Mouse (Mus musculus): ENCODE data around the gene Pde6h. TPM values are rescaled to one million over a fixed set of nuclear protein-coding genes. Genes with fewer than 3 reads are reported as not detected.

Pde6h gene
- polyA plus RNA-seq, 1 experiment from 2014 or later = not detected

GRCm38 (mm10) chr6:136915721-136916395 lies 7.8 kb upstream of the Pde6h start:
- Histone ChIP-seq H3K4me3 (no peak overlapping the region), H3K9ac (no peak overlapping the region), H3K36me3 (replicated peaks) (no peaks in the 10 kb centered on the region), H3K4me1 (peaks cover 7% of the 10 kb centered on the region; the same call in 1 of the 2 replicates), H3K9me3 (no peaks in the 10 kb centered on the region), H3K27ac (no peak overlapping the region), H3K27me3 (replicated peaks) (no peaks in the 10 kb centered on the region), H3K4me2 (no peak overlapping the region)
- no peak for ATAC-seq (replicated peaks)
- 88% methylated on average over 8 of the region's 8 CpGs for WGBS

GRCm38 (mm10) chr6:136917885-136918284 lies 5.7 kb upstream of the Pde6h start:
- H3K9me3 ChIP-seq = no peaks in the 10 kb centered on the region
- no peak overlapping the region for H3K4me2 ChIP-seq
- H3K4me1 ChIP-seq = peaks cover 7% of the 10 kb centered on the region; the same call in 1 of the 2 replicates
- no peak overlapping the region for H3K27ac ChIP-seq
- H3K4me3 ChIP-seq = no peak overlapping the region
- H3K27me3 ChIP-seq (replicated peaks) = no peaks in the 10 kb centered on the region
- ATAC-seq (replicated peaks) = no peak
- H3K9ac ChIP-seq = no peak overlapping the region
- no peaks in the 10 kb centered on the region for H3K36me3 ChIP-seq (replicated peaks)
- WGBS = 7% methylated on average over 2 of the region's 2 CpGs

DNA sequence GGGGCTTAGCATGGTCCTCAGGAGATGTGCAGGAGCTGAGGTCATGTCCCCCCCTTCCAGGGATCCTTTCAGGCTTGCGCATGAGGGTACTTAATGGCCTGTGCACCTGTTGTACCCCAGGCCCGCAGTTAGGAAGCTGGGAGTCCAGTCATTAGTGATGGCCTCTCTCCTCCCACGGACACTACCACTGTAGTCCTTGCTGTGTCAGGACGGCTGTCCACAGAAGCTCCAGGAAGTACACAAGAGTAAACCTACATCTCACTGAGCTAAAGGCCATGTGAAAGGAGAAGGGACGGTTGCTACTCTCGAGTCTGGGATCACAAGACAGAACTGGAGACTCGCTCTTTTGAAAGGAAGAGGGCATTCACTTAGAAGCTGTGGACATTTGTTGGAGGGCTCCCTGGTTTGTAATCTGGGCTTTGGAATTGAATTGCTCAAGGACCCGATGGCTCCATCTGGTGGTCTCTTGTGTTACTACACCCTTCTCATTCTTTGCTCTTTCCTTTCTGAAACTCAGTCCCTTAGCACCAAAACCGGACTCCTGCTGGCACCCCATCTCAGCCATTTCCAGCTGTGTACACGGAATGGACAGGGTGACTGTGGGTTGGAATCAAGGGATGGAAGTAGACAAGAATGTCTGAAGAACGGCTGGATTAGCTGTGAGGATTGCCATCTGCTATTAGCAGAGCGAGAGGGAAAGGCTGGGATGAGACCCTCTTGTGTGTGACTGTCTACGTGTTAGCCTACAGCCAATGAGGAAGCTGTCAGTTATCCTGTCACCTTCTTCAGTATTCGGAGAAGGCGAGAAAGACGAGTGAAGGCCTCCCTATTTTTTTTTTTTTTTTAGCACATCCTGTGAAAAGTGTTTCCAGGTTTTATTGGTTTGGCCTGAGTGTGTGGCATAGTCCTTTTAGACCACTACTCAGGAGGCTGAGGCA lies 3.0 kb upstream of the Pde6h start:
- Histone ChIP-seq H3K27me3 (replicated peaks) (no peaks in the 10 kb centered on the region), H3K27ac (no peak overlapping the region), H3K4me2 (no peak overlapping the region), H3K9me3 (no peaks in the 10 kb centered on the region), H3K9ac (no peak overlapping the region), H3K4me3 (no peak overlapping the region), H3K4me1 (no peaks in the 10 kb centered on the region), H3K36me3 (replicated peaks) (no peaks in the 10 kb centered on the region)
- 43% methylated on average over 16 of the region's 16 CpGs for WGBS
- no peak for ATAC-seq (replicated peaks)

GRCm38 (mm10) chr6:136921601-136922000 lies 2.0 kb upstream of the Pde6h start:
- H3K27me3 ChIP-seq (replicated peaks) = no peaks in the 10 kb centered on the region
- H3K27ac ChIP-seq = no peak overlapping the region
- H3K4me2 ChIP-seq = no peak overlapping the region
- no peak overlapping the region for H3K4me3 ChIP-seq
- H3K4me1 ChIP-seq = no peaks in the 10 kb centered on the region
- ATAC-seq (replicated peaks) = no peak
- no peaks in the 10 kb centered on the region for H3K36me3 ChIP-seq (replicated peaks)
- H3K9me3 ChIP-seq = no peaks in the 10 kb centered on the region
- 86% methylated on average over 7 of the region's 7 CpGs for WGBS
- H3K9ac ChIP-seq = no peak overlapping the region

GRCm38 (mm10) chr6:136922080-136922479 lies 1.6 kb upstream of the Pde6h start, which contains the start of gene Erp27:
Gene Erp27 (minus strand): TSS chr6:136922180.
- Histone ChIP-seq H3K27ac (no peak within 1 kb of the TSS), H3K9me3 (no peaks in the 10 kb centered on the region), H3K9ac (no peak within 1 kb of the TSS), H3K36me3 (replicated peaks) (no peaks in the 10 kb centered on the region), H3K27me3 (replicated peaks) (no peaks in the 10 kb centered on the region), H3K4me1 (no peaks in the 10 kb centered on the region), H3K4me3 (no peak within 1 kb of the TSS), H3K4me2 (no peak within 1 kb of the TSS)
- ATAC-seq (replicated peaks) = no peak
- 82% methylated on average over 5 of the region's 5 CpGs for WGBS

GRCm38 (mm10) chr6:136922871-136923270 lies 761 bp upstream of the Pde6h start:
- Histone ChIP-seq H3K9ac (no peak overlapping the region), H3K36me3 (replicated peaks) (no peaks in the 10 kb centered on the region), H3K4me3 (no peak overlapping the region), H3K27ac (no peak overlapping the region), H3K9me3 (no peaks in the 10 kb centered on the region), H3K4me1 (no peaks in the 10 kb centered on the region), H3K4me2 (no peak overlapping the region), H3K27me3 (replicated peaks) (no peaks in the 10 kb centered on the region)
- 91% methylated on average over 7 of the region's 7 CpGs for WGBS
- no peak for ATAC-seq (replicated peaks)

DNA sequence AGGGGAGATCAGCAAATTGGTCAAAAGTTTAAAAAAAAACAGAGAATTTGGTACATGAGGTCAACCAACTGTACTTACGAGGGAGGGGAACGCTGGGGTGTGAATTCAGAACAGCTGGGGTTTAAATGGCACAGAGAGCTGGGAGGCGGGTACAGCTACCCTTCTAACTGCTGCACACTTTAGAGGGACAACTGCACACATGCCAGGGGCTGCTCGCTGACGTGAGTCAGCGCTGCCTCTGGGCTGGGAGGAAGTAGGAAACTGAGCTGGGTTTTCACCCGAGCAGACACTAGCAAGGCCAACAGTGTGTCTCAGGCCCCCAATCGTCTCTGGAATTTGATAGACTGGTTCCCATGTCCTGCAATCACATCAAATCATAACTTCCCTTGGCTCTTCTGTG lies 1.4 kb downstream of the Pde6h start:
- Histone ChIP-seq H3K27me3 (replicated peaks) (no peaks in the 10 kb centered on the region), H3K36me3 (replicated peaks) (no peaks in the 10 kb centered on the region), H3K27ac (no peak overlapping the region), H3K4me1 (no peaks in the 10 kb centered on the region), H3K9me3 (no peaks in the 10 kb centered on the region), H3K4me2 (no peak overlapping the region), H3K9ac (no peak overlapping the region), H3K4me3 (no peak overlapping the region)
- WGBS = 83% methylated on average over 8 of the region's 8 CpGs
- no peak for ATAC-seq (replicated peaks)

DNA sequence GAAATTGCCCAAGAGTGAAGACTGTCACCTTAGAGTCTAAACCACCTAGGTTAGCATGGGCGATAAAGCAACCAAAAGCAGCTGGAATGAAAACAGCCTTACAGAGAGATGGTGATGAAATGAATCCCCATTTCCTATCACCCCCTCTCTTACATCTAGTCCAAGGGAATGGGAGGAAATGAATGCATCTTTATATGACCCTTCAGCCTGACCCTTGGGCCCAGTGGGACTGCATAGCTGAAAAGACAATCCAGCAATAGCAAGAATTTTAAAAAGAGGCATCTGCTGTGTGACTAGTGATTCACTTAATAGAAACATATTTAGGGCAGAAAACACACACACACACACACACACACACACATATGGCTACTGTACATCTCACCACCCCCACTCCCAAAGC lies 4.0 kb downstream of the Pde6h start:
- no peaks in the 10 kb centered on the region for H3K36me3 ChIP-seq (replicated peaks)
- H3K4me2 ChIP-seq = no peak overlapping the region
- H3K9ac ChIP-seq = no peak overlapping the region
- no peak overlapping the region for H3K4me3 ChIP-seq
- no peaks in the 10 kb centered on the region for H3K9me3 ChIP-seq
- WGBS = 88% methylated on average over 1 of the region's 1 CpGs
- no peak overlapping the region for H3K27ac ChIP-seq
- H3K27me3 ChIP-seq (replicated peaks) = no peaks in the 10 kb centered on the region
- no peak for ATAC-seq (replicated peaks)
- no peaks in the 10 kb centered on the region for H3K4me1 ChIP-seq

- Histone ChIP-seq H3K36me3 (replicated peaks) (no peaks in the 10 kb centered on the region), H3K27ac (0 out of 2 replicates have a peak overlapping the region, but pooled peaks have one; percentile 7), H3K9me3 (no peaks in the 10 kb centered on the region), H3K4me3 (no peak overlapping the region), H3K4me1 (no peaks in the 10 kb centered on the region; the same call in 1 of the 2 replicates), H3K9ac (no peak overlapping the region), H3K4me2 (no peak overlapping the region), H3K27me3 (replicated peaks) (no peaks in the 10 kb centered on the region)
- 68% methylated on average over 12 of the region's 12 CpGs for WGBS
- ATAC-seq (replicated peaks) = no peak
These were observed 7.0 kb downstream of the Pde6h start for GRCm38 (mm10) chr6:136930677-136931076.

- H3K9me3 ChIP-seq = no peaks in the 10 kb centered on the region
- 83% methylated on average over 13 of the region's 13 CpGs for WGBS
- H3K4me2 ChIP-seq = no peak overlapping the region
- no peak overlapping the region for H3K9ac ChIP-seq
- ATAC-seq (replicated peaks) = no peak
- H3K4me3 ChIP-seq = no peak overlapping the region
- no peaks in the 10 kb centered on the region for H3K36me3 ChIP-seq (replicated peaks)
- H3K4me1 ChIP-seq = no peaks in the 10 kb centered on the region; the same call in 1 of the 2 replicates
- H3K27ac ChIP-seq = 0 out of 2 replicates have a peak overlapping the region, but pooled peaks have one; percentile 7
- H3K27me3 ChIP-seq (replicated peaks) = no peaks in the 10 kb centered on the region
These were observed 7.6 kb downstream of the Pde6h start for GRCm38 (mm10) chr6:136931246-136931645.

DNA sequence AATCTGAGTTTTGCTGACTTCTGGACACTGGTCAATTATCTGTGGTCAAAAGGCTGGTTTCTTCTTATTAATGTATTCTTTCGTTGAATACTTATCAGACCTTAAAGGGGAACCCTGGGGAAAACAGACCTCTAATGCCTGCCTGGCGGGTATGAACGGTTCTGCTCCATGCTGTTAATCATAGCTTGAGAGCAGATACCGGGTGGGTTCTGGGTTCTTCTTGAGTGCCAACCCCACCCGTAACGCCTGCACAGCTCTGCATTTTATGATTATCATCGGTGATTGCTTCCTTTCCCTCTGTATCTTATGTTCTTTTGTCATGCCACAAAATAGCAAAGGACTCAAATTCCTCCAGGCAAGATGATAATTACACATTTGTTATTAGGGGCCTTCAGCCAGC lies 10.4 kb downstream of the Pde6h start:
- 66% methylated on average over 7 of the region's 7 CpGs for WGBS
- Histone ChIP-seq H3K36me3 (replicated peaks) (no peaks in the 10 kb centered on the region), H3K27ac (no peak overlapping the region), H3K4me2 (no peak overlapping the region), H3K4me3 (no peak overlapping the region), H3K9me3 (no peaks in the 10 kb centered on the region), H3K27me3 (replicated peaks) (no peaks in the 10 kb centered on the region), H3K9ac (no peak overlapping the region), H3K4me1 (no peaks in the 10 kb centered on the region; the same call in 1 of the 2 replicates)
- no peak for ATAC-seq (replicated peaks)

GRCm38 (mm10) chr6:136935233-136935632 lies 11.6 kb downstream of the Pde6h start:
- H3K4me1 ChIP-seq = no peaks in the 10 kb centered on the region; the same call in 1 of the 2 replicates
- H3K36me3 ChIP-seq (replicated peaks) = no peaks in the 10 kb centered on the region
- no peak overlapping the region for H3K4me2 ChIP-seq
- H3K9ac ChIP-seq = no peak overlapping the region
- peak; percentile 76; the same call in 1 of the 2 replicates for ATAC-seq (replicated peaks)
- peak overlapping the region; percentile 6; the same call in 1 of the 2 replicates for H3K27ac ChIP-seq
- WGBS = 61% methylated on average over 3 of the region's 3 CpGs
- H3K4me3 ChIP-seq = no peak overlapping the region
- no peaks in the 10 kb centered on the region for H3K27me3 ChIP-seq (replicated peaks)
- H3K9me3 ChIP-seq = no peaks in the 10 kb centered on the region
